Mouse (Mus musculus) hindbrain, embryonic 13.5 days (tissue): ENCODE results near the gene Tmem150b. TPM values are rescaled to one million over a fixed set of nuclear protein-coding genes. Genes with fewer than 3 reads are reported as not detected.

ENCODE experiments used
- ATAC-seq: fragments of 200-750 bp; cut with Nextera tagmentation; 2 replicates; pipeline ENCODE4 v1.8.0; 2017; ENCODE audit warnings: moderate TSS enrichment; ENCODE audit not compliant: low FRiP score
- H3K27ac ChIP-seq: fragments of 300-500 bp; sonication (generic); 2 replicates; pipeline ENCODE4 v1.5.1; 2015; ENCODE audit warnings: inconsistent platforms, mild to moderate bottlenecking, moderate library complexity
- H3K27me3 ChIP-seq: fragments of 300-500 bp; sonication (generic); 2 replicates; pipeline ENCODE4 v1.6.1; 2015; ENCODE audit warnings: mild to moderate bottlenecking, inconsistent platforms
- H3K36me3 ChIP-seq: fragments of 300-500 bp; sonication (generic); 2 replicates; pipeline ENCODE4 v1.6.1; 2015; ENCODE audit warnings: mild to moderate bottlenecking, inconsistent platforms
- H3K4me1 ChIP-seq: fragments of 300-500 bp; sonication (generic); replicated peaks from 2 replicates; pipeline ENCODE4 v1.6.1; 2015; ENCODE audit warnings: inconsistent platforms
- H3K4me2 ChIP-seq: fragments of 300-500 bp; sonication (generic); 2 replicates; pipeline ENCODE4 v1.6.1; 2015; ENCODE audit warnings: inconsistent platforms, mild to moderate bottlenecking, moderate library complexity
- H3K4me3 ChIP-seq: fragments of 300-500 bp; sonication (generic); 2 replicates; pipeline ENCODE4 v1.5.1; 2015; ENCODE audit warnings: mild to moderate bottlenecking, inconsistent platforms
- H3K9ac ChIP-seq: fragments of 300-500 bp; sonication (generic); 2 replicates; pipeline ENCODE4 v1.6.1; 2015; ENCODE audit warnings: mild to moderate bottlenecking, inconsistent platforms
- H3K9me3 ChIP-seq: fragments of 300-500 bp; sonication (generic); 2 replicates; pipeline ENCODE4 v1.6.1; 2016; ENCODE audit warnings: inconsistent platforms
- WGBS: fragments of 180-500 bp; shearing (Covaris S2); methylation state at CpG from one replicate; pipeline ENCODE4 v1.1.7; 2015; 5-methylcytosine and 5-hydroxymethylcytosine counted together
- polyA plus RNA-seq: library from polyadenylated mRNA; unstranded; fragments of >200 nt; fragmentation: Nextera tagmentation; extraction: Ambion mirVana; gene quantifications from 2 replicates; pipeline ENCODE4 v1.2.1, GENCODE M21; 2015

Gene Tmem150b
- polyA plus RNA-seq, 1 experiment from 2014 or later = 0.12 TPM

GRCm38 (mm10) chr7:4743354-4743753 is 18.3 kb upstream of the Tmem150b start:
- H3K9ac ChIP-seq = no peak overlapping the region
- peaks cover 62% of the 10 kb centered on the region for H3K4me1 ChIP-seq
- 0 out of 2 replicates have a peak overlapping the region, but pooled peaks have one; percentile 87 for H3K4me2 ChIP-seq
- no peaks in the 10 kb centered on the region for H3K9me3 ChIP-seq
- H3K27me3 ChIP-seq = no peaks in the 10 kb centered on the region
- H3K36me3 ChIP-seq = peaks cover 49% of the 10 kb centered on the region
- H3K4me3 ChIP-seq = no peak overlapping the region
- WGBS = 64% methylated on average over 2 of the region's 2 CpGs
- ATAC-seq = no peak
- H3K27ac ChIP-seq = no peak overlapping the region

DNA sequence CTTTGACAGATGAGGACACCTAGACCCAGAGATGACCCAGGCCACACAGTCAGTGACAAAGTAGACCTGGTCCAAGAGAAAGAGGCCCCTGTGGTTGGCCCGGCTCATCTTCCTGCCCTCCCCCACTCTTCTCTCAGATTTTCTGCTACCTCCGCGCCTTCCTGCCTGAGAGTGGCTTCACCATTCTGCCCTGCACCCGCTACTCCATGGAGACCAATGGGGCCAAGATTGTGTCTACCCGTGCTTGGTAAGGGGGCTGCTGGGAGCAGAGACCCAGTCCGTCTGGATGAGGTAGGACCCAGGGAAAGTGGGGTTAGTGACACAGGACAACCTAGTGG is 17.4 kb upstream of the Tmem150b start:
- Histone ChIP-seq H3K27me3 (no peaks in the 10 kb centered on the region), H3K36me3 (peaks cover 46% of the 10 kb centered on the region), H3K4me3 (no peak overlapping the region), H3K27ac (no peak overlapping the region), H3K9ac (peak overlapping the region; percentile 93), H3K4me1 (peaks cover 63% of the 10 kb centered on the region), H3K4me2 (peak overlapping the region; percentile 87), H3K9me3 (no peaks in the 10 kb centered on the region)
- 86% methylated on average over 6 of the region's 6 CpGs for WGBS
- ATAC-seq = no peak

- Histone ChIP-seq H3K36me3 (peaks cover 42% of the 10 kb centered on the region), H3K4me3 (peak overlapping the region; percentile 78), H3K4me1 (peaks cover 61% of the 10 kb centered on the region), H3K27me3 (no peaks in the 10 kb centered on the region), H3K9me3 (no peaks in the 10 kb centered on the region), H3K27ac (peak overlapping the region; percentile 95), H3K9ac (peak overlapping the region; percentile 93), H3K4me2 (peak overlapping the region; percentile 87)
- no peak for ATAC-seq
- 80% methylated on average over 21 of the region's 21 CpGs for WGBS
Measured at GRCm38 (mm10) chr7:4741672-4742481, 16.8 kb upstream of the Tmem150b start.

- H3K4me2 ChIP-seq = peak overlapping the region; percentile 87
- ATAC-seq = no peak
- H3K27ac ChIP-seq = peak overlapping the region; percentile 95
- H3K9me3 ChIP-seq = no peaks in the 10 kb centered on the region
- peaks cover 34% of the 10 kb centered on the region for H3K36me3 ChIP-seq
- peak overlapping the region; percentile 93 for H3K9ac ChIP-seq
- peaks cover 54% of the 10 kb centered on the region for H3K4me1 ChIP-seq
- under 1% methylated on average over 4 of the region's 4 CpGs for WGBS
- H3K4me3 ChIP-seq = peak overlapping the region; percentile 78
- H3K27me3 ChIP-seq = no peaks in the 10 kb centered on the region
Measured at GRCm38 (mm10) chr7:4741151-4741550, 16.1 kb upstream of the Tmem150b start.

DNA sequence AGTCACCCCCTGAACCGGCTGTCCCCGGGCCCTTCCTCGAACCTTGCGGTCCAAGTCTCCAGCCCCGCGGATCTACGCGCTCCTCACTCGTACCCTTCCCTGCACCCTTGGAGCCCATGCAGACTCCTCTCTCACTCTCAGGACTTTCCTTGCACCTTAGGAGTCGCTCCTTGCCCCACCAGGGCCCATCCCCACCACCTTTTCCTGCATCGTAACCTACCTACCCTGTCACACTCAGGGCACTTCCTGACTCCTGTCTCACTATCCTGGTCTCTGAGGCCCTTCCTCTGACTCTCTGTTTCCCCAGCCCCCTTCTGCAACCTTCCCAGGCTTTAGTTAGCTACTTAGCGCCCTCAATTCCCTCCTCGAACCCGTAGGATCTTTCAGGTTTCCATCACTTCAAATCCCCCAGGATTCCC is 15.3 kb upstream of the Tmem150b start:
- H3K27ac ChIP-seq = peak overlapping the region; percentile 95
- no peaks in the 10 kb centered on the region for H3K9me3 ChIP-seq
- ATAC-seq = peak; percentile 49
- H3K27me3 ChIP-seq = no peaks in the 10 kb centered on the region
- 0% methylated on average over 5 of the region's 14 CpGs for WGBS
- peak overlapping the region; percentile 87 for H3K4me2 ChIP-seq
- peaks cover 26% of the 10 kb centered on the region for H3K36me3 ChIP-seq
- H3K9ac ChIP-seq = peak overlapping the region; percentile 93
- peak overlapping the region; percentile 78 for H3K4me3 ChIP-seq
- peaks cover 45% of the 10 kb centered on the region for H3K4me1 ChIP-seq

DNA sequence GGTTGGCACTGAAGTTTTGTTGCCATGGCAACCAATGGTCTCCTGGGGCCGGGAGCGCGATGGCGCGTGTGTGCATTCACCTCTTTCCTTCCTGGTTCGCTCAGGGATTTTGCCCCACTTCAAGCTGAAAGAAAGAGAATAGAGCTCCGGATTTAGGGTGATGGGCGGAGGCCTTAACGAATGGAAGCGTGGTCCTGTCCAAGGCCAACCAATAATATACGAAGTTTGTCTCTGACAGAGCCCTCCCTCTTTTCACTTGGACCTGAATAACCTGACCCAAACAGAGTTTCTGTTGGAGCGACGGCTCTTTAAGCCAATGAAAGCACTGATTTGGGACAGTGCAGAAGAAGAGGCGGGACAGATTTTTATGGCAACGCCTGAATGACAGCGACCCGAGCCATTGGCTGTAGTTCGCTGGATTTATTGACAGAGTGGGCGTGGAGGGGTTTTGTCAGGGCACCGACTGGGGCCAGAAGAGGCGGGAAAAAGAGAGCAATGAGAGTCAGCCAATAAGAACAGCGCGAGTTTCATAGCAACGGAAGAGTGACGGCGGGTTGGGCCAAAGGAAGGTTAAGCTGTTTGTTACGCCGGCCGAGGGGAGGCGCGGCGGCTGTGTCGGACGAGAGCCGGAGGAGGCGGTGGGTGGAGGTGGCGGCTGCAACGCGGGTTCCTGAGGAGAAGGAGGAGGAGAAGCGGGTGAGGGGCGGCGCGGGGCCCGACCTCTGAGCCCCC is 14.7 kb upstream of the Tmem150b start, which contains the start of gene Kmt5c:
Gene Kmt5c, plus strand, starts transcription at position 572 of the 732 bp plus-strand sequence.
- H3K4me2 ChIP-seq = peak within 1 kb of the TSS; percentile 87
- peaks cover 44% of the 10 kb centered on the region for H3K4me1 ChIP-seq
- peak within 1 kb of the TSS; percentile 78 for H3K4me3 ChIP-seq
- H3K9ac ChIP-seq = peak within 1 kb of the TSS; percentile 93
- no peaks in the 10 kb centered on the region for H3K27me3 ChIP-seq
- WGBS = under 1% methylated on average over 34 of the region's 44 CpGs
- H3K27ac ChIP-seq = peak within 1 kb of the TSS; percentile 95
- peaks cover 22% of the 10 kb centered on the region for H3K36me3 ChIP-seq
- no peaks in the 10 kb centered on the region for H3K9me3 ChIP-seq
- ATAC-seq = peak; percentile 97

- Histone ChIP-seq H3K4me3 (peak overlapping the region; percentile 40), H3K9me3 (no peaks in the 10 kb centered on the region), H3K4me2 (peak overlapping the region; percentile 60), H3K27ac (peak overlapping the region; percentile 88), H3K27me3 (no peaks in the 10 kb centered on the region), H3K4me1 (peaks cover 44% of the 10 kb centered on the region), H3K9ac (peak overlapping the region; percentile 46; the same call in 1 of the 2 replicates), H3K36me3 (peaks cover 16% of the 10 kb centered on the region)
- 45% methylated on average over 10 of the region's 10 CpGs for WGBS
- ATAC-seq = no peak
Measured at GRCm38 (mm10) chr7:4739041-4739543, 14.0 kb upstream of the Tmem150b start.

DNA sequence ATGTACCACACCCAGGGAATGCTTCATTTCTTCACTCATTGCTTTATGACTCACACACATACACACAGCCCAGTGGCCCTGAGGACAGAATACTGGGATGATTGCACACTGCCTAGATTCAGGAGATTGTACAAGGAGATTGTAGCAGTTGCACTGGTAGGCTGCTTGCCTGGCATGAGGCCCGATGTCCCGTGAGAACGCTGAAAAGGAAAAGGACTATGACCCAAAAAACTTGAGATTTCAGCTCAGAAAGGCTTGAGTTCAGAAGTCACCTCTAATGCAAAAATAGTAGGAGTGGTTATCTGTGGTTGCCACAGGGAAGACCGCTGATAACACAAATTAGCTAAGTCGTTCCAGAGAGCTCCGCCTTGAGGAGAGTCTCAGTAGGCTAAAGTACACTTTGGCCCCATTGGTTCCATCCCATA is 7.9 kb upstream of the Tmem150b start:
- Histone ChIP-seq H3K4me1 (no peaks in the 10 kb centered on the region), H3K27ac (no peak overlapping the region), H3K9me3 (no peaks in the 10 kb centered on the region), H3K27me3 (no peaks in the 10 kb centered on the region), H3K4me2 (no peak overlapping the region), H3K36me3 (no peaks in the 10 kb centered on the region), H3K9ac (no peak overlapping the region), H3K4me3 (no peak overlapping the region)
- 70% methylated on average over 6 of the region's 6 CpGs for WGBS
- no peak for ATAC-seq

GRCm38 (mm10) chr7:4731090-4731489 is 6.0 kb upstream of the Tmem150b start:
- 84% methylated on average over 5 of the region's 5 CpGs for WGBS
- H3K36me3 ChIP-seq = no peaks in the 10 kb centered on the region
- H3K9me3 ChIP-seq = no peaks in the 10 kb centered on the region
- H3K9ac ChIP-seq = no peak overlapping the region
- no peak overlapping the region for H3K27ac ChIP-seq
- H3K4me2 ChIP-seq = no peak overlapping the region
- H3K27me3 ChIP-seq = no peaks in the 10 kb centered on the region
- no peak overlapping the region for H3K4me3 ChIP-seq
- H3K4me1 ChIP-seq = no peaks in the 10 kb centered on the region
- no peak for ATAC-seq

GRCm38 (mm10) chr7:4724359-4724758 is 690 bp downstream of the Tmem150b start:
- no peak overlapping the region for H3K9ac ChIP-seq
- H3K4me2 ChIP-seq = no peak overlapping the region
- H3K4me3 ChIP-seq = no peak overlapping the region
- H3K9me3 ChIP-seq = no peaks in the 10 kb centered on the region
- no peaks in the 10 kb centered on the region; the same call in 1 of the 2 replicates for H3K27me3 ChIP-seq
- H3K36me3 ChIP-seq = no peaks in the 10 kb centered on the region
- no peak for ATAC-seq
- WGBS = 86% methylated on average over 3 of the region's 3 CpGs
- H3K4me1 ChIP-seq = no peaks in the 10 kb centered on the region
- no peak overlapping the region for H3K27ac ChIP-seq

DNA sequence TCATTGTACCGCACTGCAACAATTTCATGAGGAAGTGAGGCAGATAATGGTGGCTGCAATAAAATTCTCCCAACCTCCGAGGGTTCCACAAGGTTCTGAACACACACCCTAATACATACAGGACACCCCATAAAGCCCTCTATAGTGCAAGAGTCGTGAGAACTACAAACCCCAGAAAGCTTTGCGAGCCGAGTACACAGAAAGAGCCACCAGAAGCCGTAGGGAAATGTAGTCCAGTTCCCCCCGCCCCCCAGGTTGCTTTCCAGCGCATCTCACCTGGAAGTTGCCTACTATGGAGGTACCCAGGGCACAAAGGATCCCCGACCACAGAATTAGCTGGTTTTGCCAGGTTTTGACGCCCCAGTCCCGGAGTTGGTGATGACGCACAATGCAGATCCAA is 1.5 kb downstream of the Tmem150b start:
- peak; percentile 62; the same call in 1 of the 2 replicates for ATAC-seq
- Histone ChIP-seq H3K27ac (no peak overlapping the region), H3K4me1 (no peaks in the 10 kb centered on the region), H3K36me3 (0 out of 2 replicates have a peak, but pooled peaks cover 2% of the 10 kb centered on the region), H3K4me3 (peak overlapping the region; percentile 18; the same call in 1 of the 2 replicates), H3K9ac (no peak overlapping the region), H3K27me3 (no peaks in the 10 kb centered on the region; the same call in 1 of the 2 replicates), H3K9me3 (no peaks in the 10 kb centered on the region), H3K4me2 (peak overlapping the region; percentile 47)
- WGBS = 47% methylated on average over 12 of the region's 12 CpGs

GRCm38 (mm10) chr7:4719276-4719675 is 5.8 kb downstream of the Tmem150b start:
- H3K4me3 ChIP-seq = no peak overlapping the region
- no peak overlapping the region for H3K27ac ChIP-seq
- WGBS = 87% methylated on average over 3 of the region's 3 CpGs
- no peak overlapping the region for H3K4me2 ChIP-seq
- H3K27me3 ChIP-seq = no peaks in the 10 kb centered on the region
- no peak overlapping the region for H3K9ac ChIP-seq
- no peak for ATAC-seq
- peaks cover 43% of the 10 kb centered on the region for H3K36me3 ChIP-seq
- H3K4me1 ChIP-seq = no peaks in the 10 kb centered on the region
- no peaks in the 10 kb centered on the region for H3K9me3 ChIP-seq
